Mouse (Mus musculus) neutrophil, adult 5-6 weeks (primary cell): Measurements from ENCODE around the gene Coro2a. TPM values are rescaled to one million over a fixed set of nuclear protein-coding genes. Genes with fewer than 3 reads are reported as not detected.
A peak's percentile ranks its signal among the peaks of the same experiment; 100 is the strongest.
"Not testable (repeated sequence)": the region's sequence is repeated elsewhere in the genome, so short reads cannot be mapped to it uniquely, and the experiment has no call there.

Experiments used
- ATAC-seq: fragments of 151-379, 151-347 bp; 2 replicates; pipeline ENCODE4 v1.8.0; 2017; ENCODE audit warnings: mild to moderate bottlenecking, moderate TSS enrichment; ENCODE audit not compliant: insufficient number of reproducible peaks, poor library complexity, low FRiP score, severe bottlenecking; ENCODE audit errors: extremely low read depth
- total RNA-seq: library from RNA; stranded (forward); fragments of 200-1000 nt; gene quantifications from 2 replicates; pipeline ENCODE4 v1.2.3, GENCODE M21; 2017

Coro2a gene
- total RNA-seq, 1 experiment from 2014 or later: 36.5 TPM

- no peak for ATAC-seq
Observed at GRCm38 (mm10) chr4:46618196-46618817, 16.3 kb upstream of the Coro2a start.

DNA sequence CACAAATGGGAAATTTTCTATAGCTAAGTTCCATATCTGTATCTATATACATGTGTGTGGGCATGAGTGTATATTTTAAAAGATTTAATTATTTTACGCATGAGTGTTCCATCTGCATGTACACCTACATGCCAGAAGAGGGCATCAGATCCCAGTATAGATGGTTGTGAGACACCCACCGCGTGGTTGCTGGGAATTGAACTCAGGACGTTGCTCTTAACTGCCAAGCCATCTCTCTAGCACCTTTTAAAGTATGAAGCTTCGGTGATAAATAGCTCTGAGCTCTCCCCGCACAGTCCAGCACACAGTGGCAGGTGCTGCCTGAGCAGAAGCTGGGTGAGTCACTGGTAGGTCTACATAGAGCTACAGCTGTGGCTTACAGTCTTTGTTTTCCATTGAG lies 15.4 kb upstream of the Coro2a start:
- ATAC-seq: no peak

DNA sequence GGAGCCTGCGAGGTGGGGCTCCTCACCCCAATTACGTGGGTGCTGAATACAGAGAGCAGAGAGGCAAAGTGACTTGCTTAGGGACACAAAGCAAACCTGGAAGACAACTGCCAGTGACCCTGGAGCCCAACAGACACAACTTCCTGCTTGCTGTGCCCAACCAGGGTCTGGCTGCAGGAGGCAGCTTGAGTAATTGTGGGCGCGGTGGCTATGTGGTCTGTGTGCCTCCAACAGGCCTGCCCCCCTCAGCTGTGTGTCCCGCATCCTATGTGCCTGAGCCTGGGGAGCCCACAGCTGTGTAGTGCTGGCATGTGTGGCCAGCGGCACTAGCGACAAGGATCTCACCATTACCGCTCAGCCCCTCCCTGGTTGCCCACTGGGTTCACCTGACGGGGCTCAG lies 12.6 kb upstream of the Coro2a start:
- peak; percentile 25 for ATAC-seq

- ATAC-seq: no peak
Observed at GRCm38 (mm10) chr4:46613618-46614017, 11.6 kb upstream of the Coro2a start.

- peak; percentile 73 for ATAC-seq
Observed at GRCm38 (mm10) chr4:46611181-46611580, 9.2 kb upstream of the Coro2a start.

- ATAC-seq: no peak
Observed at GRCm38 (mm10) chr4:46607601-46608000, 5.6 kb upstream of the Coro2a start.

- ATAC-seq: no peak
Observed at GRCm38 (mm10) chr4:46605451-46605850, 3.4 kb upstream of the Coro2a start.

DNA sequence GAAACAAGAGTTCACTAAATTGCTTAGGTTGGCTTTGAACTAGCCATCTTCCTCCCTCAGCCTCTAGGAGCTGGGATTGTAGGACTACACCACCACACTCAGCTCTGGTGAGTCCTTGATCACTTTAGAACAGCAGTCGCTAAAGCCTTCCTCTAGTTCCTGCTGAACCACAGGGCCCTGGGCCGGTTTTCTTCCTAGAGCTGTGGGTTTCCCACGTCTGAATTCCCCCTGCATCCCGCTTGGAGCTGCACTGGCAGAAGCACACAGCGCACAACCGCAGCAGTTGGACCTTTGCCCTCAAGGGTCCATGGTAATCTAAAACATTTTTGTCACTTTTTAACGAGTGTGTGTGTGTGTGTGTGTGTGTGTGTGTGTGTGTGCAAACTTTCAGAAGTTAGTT lies 702 bp upstream of the Coro2a start:
- ATAC-seq: no peak

- ATAC-seq: no peak
Observed at GRCm38 (mm10) chr4:46601258-46601843, 651 bp downstream of the Coro2a start.

- no peak for ATAC-seq
Observed at GRCm38 (mm10) chr4:46600473-46601257, 1.3 kb downstream of the Coro2a start.

GRCm38 (mm10) chr4:46599609-46600008 lies 2.4 kb downstream of the Coro2a start:
- not testable (repeated sequence) for ATAC-seq

- ATAC-seq: no peak
Observed at GRCm38 (mm10) chr4:46598981-46599380, 3.0 kb downstream of the Coro2a start.

- ATAC-seq: no peak
Observed at GRCm38 (mm10) chr4:46598111-46598510, 3.9 kb downstream of the Coro2a start.

- ATAC-seq: peak; percentile 20; the same call in 1 of the 2 replicates
Observed at GRCm38 (mm10) chr4:46597286-46597961, 4.6 kb downstream of the Coro2a start.

- ATAC-seq: no peak
Observed at GRCm38 (mm10) chr4:46596398-46596797, 5.6 kb downstream of the Coro2a start.

GRCm38 (mm10) chr4:46594131-46594530 lies 7.9 kb downstream of the Coro2a start:
- no peak for ATAC-seq

GRCm38 (mm10) chr4:46593472-46593871 lies 8.5 kb downstream of the Coro2a start:
- no peak for ATAC-seq

DNA sequence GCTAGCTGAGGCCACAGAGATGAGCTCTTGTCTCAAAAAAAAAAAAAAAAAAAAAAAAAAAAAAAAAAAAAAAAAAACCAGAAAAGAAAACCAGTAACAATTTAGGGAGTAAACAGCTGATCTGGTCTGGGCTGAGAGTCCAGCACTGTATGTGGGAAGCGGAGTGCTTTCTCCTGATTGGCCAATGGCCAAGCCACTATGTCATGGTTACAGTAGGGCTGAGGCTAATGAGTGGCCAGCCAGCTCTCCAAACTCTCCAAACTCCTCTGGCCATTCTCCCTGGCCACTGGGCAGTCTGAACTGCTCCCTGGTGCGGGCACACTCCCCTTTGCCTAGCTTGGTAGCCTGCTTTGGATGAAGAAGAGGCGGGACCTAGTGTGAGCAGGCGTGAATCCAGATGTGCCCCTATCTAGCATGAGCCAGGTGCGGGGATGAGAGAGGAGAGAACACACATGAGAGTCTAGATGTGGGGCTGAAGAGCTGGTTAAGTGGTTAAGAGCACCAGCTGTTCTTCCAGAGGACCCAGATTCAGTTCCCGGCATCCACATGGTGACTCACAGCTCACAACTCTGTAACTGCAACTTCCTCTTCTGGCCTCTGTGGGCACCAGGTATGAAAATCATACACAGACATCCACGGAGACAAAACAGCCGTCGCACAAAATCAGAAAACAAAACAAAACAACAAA lies 10.0 kb downstream of the Coro2a start:
- ATAC-seq: peak; percentile 71; the same call in 1 of the 2 replicates

DNA sequence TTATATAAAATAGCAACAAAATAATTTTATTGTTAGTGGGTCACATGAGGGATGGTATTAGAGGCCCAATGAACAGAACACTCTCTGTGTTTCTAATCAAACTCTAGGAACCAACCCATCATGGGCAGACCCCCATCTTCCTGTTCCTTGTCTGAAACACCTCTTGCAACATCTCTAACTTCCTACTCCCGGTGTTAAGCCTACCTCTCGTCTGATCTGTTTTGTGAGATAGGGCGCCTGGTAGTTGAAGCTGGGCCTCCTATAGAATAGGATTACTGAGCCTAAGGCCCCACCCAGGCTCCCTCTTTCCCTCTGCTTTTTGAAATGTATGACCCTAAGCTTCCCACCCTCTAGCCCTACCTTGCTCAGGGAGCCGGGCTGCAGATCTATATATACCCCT lies 11.2 kb downstream of the Coro2a start:
- ATAC-seq: no peak
